Mouse (Mus musculus) ES-E14 (cell line): ENCODE data around the gene Flot1. TPM values are rescaled to one million over a fixed set of nuclear protein-coding genes. Genes with fewer than 3 reads are reported as not detected.
A peak's percentile ranks its signal among the peaks of the same experiment; 100 is the strongest.

Experiments
- DNase-seq: peaks from one replicate; pipeline ENCODE4 v3.0.0-alpha.2; 2013; ENCODE audit warnings: low read depth, low spot score
- H3K27ac ChIP-seq: 2 replicates; pipeline ENCODE4 v1.5.1; 2012; ENCODE audit warnings: low read depth, mild to moderate bottlenecking, low read length, moderate library complexity, mixed read lengths; ENCODE audit not compliant: poor library complexity, insufficient read depth, severe bottlenecking
- H3K36me3 ChIP-seq: 2 replicates; pipeline ENCODE4 v1.6.1; 2012; ENCODE audit warnings: mild to moderate bottlenecking, low read length, moderate library complexity, mixed read lengths; ENCODE audit not compliant: control insufficient read depth, poor library complexity, insufficient read depth, severe bottlenecking
- H3K4me1 ChIP-seq, 2 experiments: fragments of 150-350 bp in 1 of 2; sonication (generic) in 1 of 2; 2 replicates each; pipeline ENCODE4 v1.6.1; 2012; ENCODE audit warnings: low read length in 2 of 2, mild to moderate bottlenecking in 1 of 2, mixed read lengths in 1 of 2; ENCODE audit not compliant: control insufficient read depth in 2 of 2, insufficient read depth in 2 of 2, poor library complexity in 1 of 2
- H3K4me3 ChIP-seq, 2 experiments: fragments of 150-350 bp in 1 of 2; sonication (generic) in 1 of 2; 2 replicates each; pipeline ENCODE4 v1.5.1; 2012; ENCODE audit warnings: low read length in 2 of 2, low read depth in 1 of 2, mild to moderate bottlenecking in 1 of 2, mixed read lengths in 1 of 2; ENCODE audit not compliant: insufficient read depth in 1 of 2, poor library complexity in 1 of 2, severe bottlenecking in 1 of 2
- H3K9ac ChIP-seq: 2 replicates; pipeline ENCODE4 v1.6.1; 2012; ENCODE audit warnings: low read depth, mild to moderate bottlenecking, low read length, mixed read lengths; ENCODE audit not compliant: poor library complexity, insufficient read depth, severe bottlenecking
- H3K9me3 ChIP-seq: fragments of 150-350 bp; sonication (generic); 2 replicates; pipeline ENCODE4 v1.6.1; 2012; ENCODE audit warnings: low read depth, mild to moderate bottlenecking, low read length; ENCODE audit not compliant: control insufficient read depth, insufficient read depth
- CHD2 ChIP-seq: IDR thresholded peaks from 2 replicates; pipeline ENCODE4 v1.6.1; 2014; ENCODE audit warnings: mild to moderate bottlenecking, low read depth, low read length, inconsistent platforms
- HCFC1 ChIP-seq: IDR thresholded peaks from 2 replicates; pipeline ENCODE4 v1.6.1; 2012; ENCODE audit warnings: low read length, inconsistent platforms, borderline replicate concordance; ENCODE audit not compliant: insufficient read depth
- MAFK ChIP-seq: IDR thresholded peaks from 2 replicates; pipeline ENCODE4 v1.6.1; 2014; ENCODE audit warnings: mild to moderate bottlenecking, low read depth, low read length, inconsistent platforms; ENCODE audit not compliant: insufficient read depth
- ZC3H11A ChIP-seq: IDR thresholded peaks from 2 replicates; pipeline ENCODE4 v1.6.1; 2012; ENCODE audit warnings: low read depth, mild to moderate bottlenecking, inconsistent platforms, low read length, borderline replicate concordance
- ZNF384 ChIP-seq: IDR thresholded peaks from 2 replicates; pipeline ENCODE4 v1.6.1; 2012; ENCODE audit warnings: low read depth, low read length, inconsistent platforms
- in situ Hi-C, 2 experiments: fragments of 600-800 bp; cut with MboI; formaldehyde crosslinking; loops; one replicate each; pipeline ENCODE4 v1.15.1; 2025; ENCODE audit warnings: low sequenced_read_pairs in 2 of 2, inconsistent platforms in 1 of 2; ENCODE audit not compliant: unreplicated experiment in 2 of 2
- total RNA-seq: library from RNA; depleted of rRNA; stranded (reverse); fragments of 300-350 nt; gene quantifications from 2 replicates; pipeline ENCODE4 v1.2.3, GENCODE M21; 2012

Flot1 gene
- total RNA-seq, 1 experiment: 34.6 TPM

DNA sequence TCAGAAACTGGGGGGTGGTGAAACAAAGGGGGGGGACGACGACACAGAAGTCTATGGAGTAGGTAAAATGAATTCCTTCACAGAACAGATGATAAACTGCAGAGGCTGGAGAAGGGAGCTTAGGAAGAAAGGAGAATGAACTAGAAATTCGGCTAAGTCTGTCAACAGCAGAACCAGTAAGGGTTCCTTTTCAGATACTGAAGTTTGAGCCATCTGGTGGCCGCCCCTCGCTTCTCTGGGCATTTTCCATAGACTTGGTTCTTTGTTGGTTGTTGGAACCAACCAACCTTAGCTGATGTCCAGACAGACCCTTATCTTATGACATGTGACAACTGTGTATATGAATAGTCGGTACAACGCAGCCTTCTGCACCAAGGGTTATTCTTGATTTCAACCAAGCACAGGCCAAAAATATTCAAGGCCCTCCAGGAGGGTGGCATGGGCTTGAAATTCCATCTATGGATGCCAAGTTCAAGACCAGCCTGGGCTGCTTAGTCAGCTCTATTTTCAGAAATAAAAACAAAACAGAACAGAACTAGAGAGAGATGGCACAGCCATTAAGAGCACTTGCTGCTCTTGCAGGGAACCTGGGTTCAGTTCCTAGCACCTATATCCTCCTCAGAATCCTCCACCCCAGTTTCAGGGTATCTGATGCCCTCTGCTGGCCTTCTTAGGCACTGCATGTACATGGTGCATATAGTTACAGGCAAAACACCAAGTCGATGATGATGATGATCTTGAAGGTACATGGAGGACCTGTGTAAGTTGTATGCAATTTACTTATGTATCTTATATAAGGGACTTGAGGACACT lies 48.1 kb downstream of the Flot1 start:
- H3K9me3 ChIP-seq: no peaks in the 10 kb centered on the region
- no peak for TF ChIP-seq HCFC1
- no peak for TF ChIP-seq ZNF384
- TF ChIP-seq MAFK: peak; percentile 46; the same call in 1 of the 2 replicates
- peak; percentile 53; the same call in 1 of the 2 replicates for TF ChIP-seq ZC3H11A
- no peak for TF ChIP-seq CHD2
- in situ Hi-C loops: loop anchor here in 1 of 2 experiments (5.0 kb wide), 1 partner anchor 44 kb away; no protein-coding TSS in a partner anchor
- peak overlapping the region in 1 of 2 experiments; percentile 78; a peak in 1 of 4 replicates for H3K4me3 ChIP-seq
- peak overlapping the region; percentile 60; the same call in 1 of the 2 replicates for H3K27ac ChIP-seq
- H3K9ac ChIP-seq: peak overlapping the region; percentile 51; the same call in 1 of the 2 replicates
- H3K4me1 ChIP-seq: peaks cover 2 to 4% of the 10 kb centered on the region in 2 experiments; a peak in 2 of 4 replicates
- H3K36me3 ChIP-seq: peaks cover 10% of the 10 kb centered on the region
- peak; percentile 66 for DNase-seq

DNA sequence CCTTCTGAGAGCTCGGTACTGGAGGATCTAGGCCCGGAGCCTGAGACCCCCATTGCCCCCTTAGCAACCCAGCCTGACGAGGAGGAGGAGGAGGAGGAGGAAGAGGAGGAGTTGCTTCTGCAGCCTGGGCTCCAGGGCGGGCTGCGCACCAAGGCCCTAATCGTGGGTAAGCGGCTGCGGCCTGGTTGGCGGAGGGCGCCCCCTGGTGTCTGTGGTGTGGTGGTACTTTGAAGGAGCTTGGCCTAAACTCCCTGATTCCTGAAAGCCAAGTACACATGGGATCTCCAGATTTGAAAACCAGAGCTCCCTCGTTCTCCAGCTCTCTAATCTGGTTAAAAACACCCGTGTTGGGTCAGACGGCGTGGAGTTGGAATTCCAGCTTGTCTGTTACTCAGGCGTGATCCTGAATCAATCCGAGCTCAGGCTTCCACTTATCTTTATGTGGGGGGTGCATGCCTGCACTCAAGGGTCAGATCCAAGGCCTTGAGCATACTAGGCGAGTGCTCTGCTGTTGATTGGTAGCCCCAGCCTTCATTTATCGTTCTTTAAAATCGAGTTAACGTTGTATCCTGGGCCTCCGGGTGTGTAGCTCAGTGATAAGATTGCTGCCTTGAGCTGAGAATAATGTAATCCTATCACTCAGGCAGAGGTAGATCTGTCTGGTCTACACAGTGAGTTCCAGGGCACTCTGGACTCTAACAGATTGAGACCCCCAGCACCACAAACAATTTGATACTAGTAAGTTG lies 50.9 kb downstream of the Flot1 start:
- peak overlapping the region in 1 of 2 experiments; percentile 36; a peak in 1 of 4 replicates for H3K4me3 ChIP-seq
- in situ Hi-C loops: loop anchor here in 1 of 2 experiments (5.0 kb wide), 1 partner anchor 47 kb away; no protein-coding TSS in a partner anchor
- TF ChIP-seq ZC3H11A (no peak), HCFC1 (no peak), ZNF384 (no peak), MAFK (no peak), CHD2 (no peak)
- H3K9ac ChIP-seq: peak overlapping the region; percentile 73; the same call in 1 of the 2 replicates
- H3K4me1 ChIP-seq: peaks cover 0 to 3% of the 10 kb centered on the region in 2 experiments; a peak in 1 of 4 replicates
- DNase-seq: peak; percentile 74
- no peak overlapping the region; the same call in 1 of the 2 replicates for H3K27ac ChIP-seq
- no peaks in the 10 kb centered on the region for H3K9me3 ChIP-seq
- H3K36me3 ChIP-seq: peaks cover 10% of the 10 kb centered on the region

DNA sequence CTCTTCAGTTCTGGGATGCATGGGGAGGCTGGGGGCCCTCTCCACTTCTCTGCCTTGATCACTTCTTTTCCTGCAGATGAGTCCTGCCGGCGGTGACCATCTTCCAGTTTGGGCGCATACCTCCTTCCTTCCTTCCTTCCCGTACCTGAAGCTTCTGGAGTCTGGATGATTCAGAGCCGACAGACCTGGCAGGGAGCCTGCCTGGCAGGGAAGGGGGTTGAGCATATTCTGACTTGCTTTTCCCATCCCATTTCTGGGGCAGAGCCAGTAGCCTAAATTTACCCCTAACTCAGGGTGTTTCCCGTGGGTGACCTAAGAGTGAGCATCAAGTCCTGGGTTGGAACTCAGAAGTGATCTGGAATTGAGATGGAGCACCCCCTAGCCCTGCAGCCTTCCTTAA lies 51.7 kb downstream of the Flot1 start:
- peaks cover 0 to 3% of the 10 kb centered on the region in 2 experiments; a peak in 1 of 4 replicates for H3K4me1 ChIP-seq
- H3K27ac ChIP-seq: no peak overlapping the region
- H3K36me3 ChIP-seq: peaks cover 10% of the 10 kb centered on the region
- H3K9ac ChIP-seq: no peak overlapping the region
- in situ Hi-C loops: loop anchor here in 1 of 2 experiments (5.0 kb wide), 1 partner anchor 47 kb away; no protein-coding TSS in a partner anchor
- no peak for DNase-seq
- H3K9me3 ChIP-seq: no peaks in the 10 kb centered on the region
- no peak for TF ChIP-seq MAFK
- TF ChIP-seq HCFC1: no peak
- no peak for TF ChIP-seq ZNF384
- no peak for TF ChIP-seq CHD2
- no peak for TF ChIP-seq ZC3H11A
- no peak overlapping the region for H3K4me3 ChIP-seq
